Mouse (Mus musculus): ENCODE results near the gene Plcl2.
"Not testable (repeated sequence)": the region's sequence is repeated elsewhere in the genome, so short reads cannot be mapped to it uniquely, and the experiment has no call there.

Plcl2 gene

DNA sequence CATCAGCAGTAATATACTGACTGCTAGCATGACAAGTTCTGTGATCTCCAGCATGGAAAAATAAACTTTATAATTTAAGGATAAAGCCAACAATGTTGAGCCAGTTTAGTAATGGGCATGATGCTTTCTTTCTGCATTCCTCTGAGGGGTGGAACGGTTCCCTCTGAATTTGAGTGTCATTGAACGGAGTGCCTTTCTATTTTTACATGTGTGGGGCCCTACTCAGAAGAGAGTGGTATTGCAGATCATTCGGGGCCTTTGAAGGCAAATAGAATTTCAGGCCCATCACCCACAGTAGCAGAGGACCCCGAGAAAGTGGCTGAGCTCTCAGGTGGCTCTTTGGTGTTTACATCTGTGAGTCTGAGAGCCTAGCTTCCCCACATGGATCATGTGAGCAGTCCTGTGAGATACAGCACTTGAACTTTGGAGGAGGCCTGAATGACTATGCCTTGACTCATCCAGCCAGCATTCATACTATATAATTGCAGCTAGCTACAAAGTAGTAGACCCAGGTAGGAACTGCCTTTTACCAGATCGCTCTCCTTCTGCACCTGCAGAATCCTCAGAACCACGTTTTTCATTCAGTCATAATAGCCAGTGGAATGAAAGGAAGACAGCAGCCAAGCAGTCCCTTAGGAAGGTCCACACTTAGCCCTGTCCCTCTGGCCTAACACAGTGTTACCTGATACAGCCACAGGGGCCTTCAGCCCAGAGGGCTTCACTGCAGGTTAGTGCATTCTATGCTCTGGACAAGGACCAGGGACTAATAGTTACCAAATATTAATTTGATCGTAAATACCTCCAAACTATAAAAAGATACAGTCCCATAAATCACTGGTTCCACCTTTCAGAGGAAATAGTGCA lies 125.0 kb downstream of the Plcl2 start:
- no peak for DNase-seq

DNA sequence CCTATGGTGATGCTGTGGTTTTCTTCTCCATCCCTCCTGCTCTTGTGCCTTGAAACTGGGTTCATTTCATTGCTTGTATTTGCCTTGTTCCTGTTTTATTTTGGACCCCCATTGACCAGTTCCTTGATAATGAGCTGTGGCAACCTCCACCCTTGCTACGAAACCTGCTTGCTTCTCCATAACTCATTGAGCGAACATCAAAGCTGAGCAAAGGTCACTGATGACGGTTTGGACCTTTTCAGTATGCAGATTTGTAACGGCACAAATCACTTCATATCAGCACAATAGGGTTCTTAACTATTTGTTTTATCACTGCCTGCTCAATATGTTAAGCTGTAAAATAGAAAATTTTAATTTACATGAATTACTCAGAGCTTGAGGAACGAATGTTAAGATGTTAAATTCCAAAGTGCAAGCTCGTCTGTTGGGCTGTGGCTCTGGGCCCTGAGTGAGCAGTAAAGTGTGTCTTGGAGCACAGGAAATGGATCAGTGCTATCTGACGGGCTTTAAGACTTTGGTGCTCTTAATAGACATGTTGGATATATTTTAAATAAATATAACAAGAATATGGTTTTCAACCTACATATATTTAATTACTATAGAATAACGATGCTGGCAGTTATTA lies 126.9 kb downstream of the Plcl2 start:
- no peak for DNase-seq

DNA sequence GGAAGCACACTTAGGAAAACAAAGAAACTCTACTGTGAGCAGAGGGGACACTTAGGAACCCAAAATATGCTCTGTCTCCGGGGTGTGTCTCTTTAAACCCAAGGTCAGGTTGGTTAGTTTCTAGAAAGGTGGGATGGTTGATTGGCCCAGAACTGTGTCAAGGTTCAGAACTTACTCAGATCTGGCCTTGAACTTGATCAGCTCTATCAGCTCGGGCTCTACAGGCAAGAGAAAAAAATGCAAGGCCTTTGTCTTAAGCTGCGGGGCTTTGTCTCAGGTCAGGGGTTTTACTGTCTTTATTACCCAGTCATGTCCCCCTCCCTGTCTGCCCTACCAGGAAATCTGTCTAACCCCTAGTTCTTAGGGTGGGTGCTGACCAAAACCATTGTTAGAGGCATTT lies 129.6 kb downstream of the Plcl2 start:
- no peak for DNase-seq

DNA sequence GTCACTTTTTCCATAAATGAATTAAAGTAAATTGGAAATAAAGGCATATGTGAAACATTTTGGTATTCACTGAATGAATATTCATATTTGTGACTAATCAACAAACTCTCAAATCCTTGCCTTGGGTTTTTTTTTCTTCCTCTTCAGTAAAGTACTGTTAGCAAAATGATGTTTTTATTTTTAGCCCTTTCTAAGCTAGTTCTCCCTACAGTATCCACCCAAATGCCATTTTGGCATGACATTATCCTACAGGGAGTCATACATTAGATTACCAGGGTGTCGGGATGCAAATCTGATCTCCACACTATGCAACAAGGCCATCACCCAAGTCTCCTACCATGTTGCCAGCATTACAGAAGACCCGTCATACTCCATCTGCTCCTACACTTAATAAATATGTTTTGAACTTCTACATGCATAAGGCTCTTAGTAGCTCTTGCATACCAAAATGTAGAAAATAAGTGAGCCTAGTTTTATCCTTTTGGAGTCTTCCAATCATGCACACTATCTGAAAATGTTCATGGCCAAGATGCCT lies 131.9 kb downstream of the Plcl2 start:
- DNase-seq: no peak

DNA sequence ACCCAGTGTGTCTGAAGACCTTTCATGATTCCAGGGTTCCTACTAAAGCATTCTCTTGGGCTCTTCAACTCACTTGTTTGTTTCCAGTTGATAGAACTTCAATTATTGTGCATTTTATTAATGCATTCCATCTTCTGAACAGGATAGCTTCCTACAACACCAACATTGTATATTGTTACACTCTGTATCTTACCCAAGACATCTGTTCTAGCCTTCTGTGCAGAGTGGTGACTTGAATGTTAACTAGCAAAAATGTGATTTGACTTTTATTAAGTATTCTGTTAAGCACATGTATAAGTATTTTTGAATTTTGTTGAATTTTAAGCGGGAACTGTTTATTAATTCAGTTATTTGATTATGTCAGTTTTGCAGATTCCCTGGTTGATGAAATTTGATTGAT lies 132.7 kb downstream of the Plcl2 start:
- no peak for DNase-seq

DNA sequence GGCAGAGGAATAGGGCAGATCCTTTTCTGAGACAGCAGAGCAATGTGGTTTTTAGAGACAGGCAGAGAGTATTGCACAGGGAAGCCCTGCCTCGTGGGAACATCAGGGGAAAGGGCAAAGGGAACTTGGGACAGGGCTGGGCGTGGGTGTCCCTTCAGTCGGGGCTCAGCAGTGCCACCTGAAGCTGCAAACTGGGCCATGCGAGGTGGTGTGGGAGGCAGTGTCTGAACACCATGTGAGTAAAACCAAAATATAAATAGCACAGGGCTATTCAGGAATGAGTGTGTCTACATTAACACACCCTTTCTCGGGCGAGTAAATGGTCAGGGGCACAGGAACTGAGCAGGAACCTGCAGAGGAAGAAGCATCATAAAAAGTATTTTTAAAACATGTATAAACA lies 134.2 kb downstream of the Plcl2 start:
- no peak for DNase-seq

DNA sequence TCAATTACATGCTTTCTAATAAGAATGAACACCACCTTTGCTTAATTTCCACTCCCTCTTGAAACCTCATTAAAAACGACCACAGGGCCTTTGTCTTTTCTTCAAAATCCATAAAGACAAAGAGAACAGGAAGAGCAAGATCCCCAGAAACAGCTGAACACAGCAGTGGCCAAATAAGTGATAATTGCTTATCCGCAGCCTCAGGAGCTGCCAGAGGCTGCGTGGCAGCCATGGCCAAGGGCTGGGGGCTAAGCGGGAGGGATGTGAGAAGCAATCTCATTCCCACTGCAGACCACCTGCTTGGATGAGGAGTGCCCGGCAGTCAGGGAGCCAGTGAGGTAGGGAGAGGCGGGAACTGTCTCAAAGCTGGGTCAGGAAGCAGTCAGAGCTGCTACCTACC lies 134.8 kb downstream of the Plcl2 start:
- DNase-seq: no peak

DNA sequence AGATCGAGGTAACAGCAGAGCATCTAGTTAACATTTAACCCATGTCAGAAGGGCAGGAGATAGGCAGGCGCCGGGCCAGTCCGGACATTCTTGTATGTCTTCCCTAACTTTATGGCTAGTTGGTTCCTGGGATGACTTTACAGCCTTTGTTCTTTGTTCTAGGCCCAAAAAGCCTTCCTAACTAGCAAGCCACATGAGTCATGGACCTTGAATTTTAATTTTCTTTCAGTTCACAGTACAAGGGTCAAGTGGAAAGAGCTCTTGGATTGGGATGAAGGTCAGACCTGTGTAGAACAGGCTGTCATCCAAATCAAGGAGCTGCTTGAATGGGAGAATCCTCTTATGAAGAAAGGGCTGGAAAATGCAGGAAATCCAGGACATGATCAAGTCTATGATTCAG lies 138.9 kb downstream of the Plcl2 start:
- not testable (repeated sequence) for DNase-seq

DNA sequence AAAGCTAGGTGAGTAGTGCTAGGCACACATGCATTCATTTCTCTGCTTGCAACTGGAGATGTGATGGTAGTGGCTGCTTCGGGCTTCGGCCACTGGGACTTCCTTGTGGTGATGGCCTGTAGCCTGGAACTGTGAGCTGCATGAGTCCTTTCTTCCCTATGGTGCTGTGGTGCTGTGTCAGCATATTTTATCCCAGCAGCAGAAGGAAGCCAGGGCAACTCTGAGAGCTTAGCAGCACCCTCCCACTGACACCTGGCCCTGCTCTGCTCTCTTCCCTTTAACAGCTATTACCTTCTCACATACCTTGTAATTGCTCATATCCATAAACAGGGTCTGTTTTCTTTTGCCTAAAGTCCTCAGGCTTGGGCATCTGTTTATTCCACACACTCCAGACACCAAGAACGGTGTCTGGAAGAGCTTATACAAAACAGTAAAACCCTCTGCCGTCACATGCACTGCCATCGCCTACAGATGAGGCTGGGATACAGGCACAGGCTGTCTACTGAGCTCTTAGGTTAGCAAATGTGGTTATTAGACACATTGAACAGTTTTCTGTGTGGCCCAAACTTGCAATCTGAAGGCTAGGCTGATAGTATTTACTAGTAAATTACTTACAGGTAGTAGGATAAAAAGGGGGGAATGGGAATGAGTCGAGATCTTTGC lies 139.7 kb downstream of the Plcl2 start:
- DNase-seq: no peak

DNA sequence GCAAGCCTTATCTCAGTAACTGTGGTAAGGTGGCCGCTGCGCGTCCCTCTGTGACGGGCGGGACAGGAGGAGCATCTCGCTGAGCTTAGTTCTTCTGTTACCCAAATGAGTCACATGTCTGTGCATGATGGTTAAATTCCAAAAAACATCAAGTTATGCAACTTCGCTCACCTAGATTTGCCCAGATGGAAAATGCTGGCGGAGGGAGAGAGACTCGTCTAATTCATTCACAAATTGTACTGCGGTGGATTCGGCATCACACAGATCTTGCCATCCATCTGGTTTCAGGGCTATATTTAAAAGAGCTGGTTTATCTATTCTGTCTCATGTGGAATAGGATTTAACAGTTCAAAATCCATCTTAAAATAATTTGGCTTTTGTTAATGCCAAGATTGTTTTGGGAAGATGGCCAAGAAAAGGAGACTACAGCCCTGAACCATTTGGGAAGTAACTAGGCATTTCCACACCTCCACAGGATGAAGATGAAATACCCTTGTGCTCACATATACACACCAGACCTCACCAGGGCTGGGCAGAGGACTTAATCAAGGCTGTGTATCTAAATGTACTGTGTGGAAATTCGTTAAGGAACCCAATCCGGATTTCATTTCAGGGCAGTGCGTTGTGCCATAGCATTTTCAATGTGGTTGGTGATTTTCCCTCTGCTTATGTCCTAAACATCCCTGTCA lies 141.5 kb downstream of the Plcl2 start:
- no peak for DNase-seq

DNA sequence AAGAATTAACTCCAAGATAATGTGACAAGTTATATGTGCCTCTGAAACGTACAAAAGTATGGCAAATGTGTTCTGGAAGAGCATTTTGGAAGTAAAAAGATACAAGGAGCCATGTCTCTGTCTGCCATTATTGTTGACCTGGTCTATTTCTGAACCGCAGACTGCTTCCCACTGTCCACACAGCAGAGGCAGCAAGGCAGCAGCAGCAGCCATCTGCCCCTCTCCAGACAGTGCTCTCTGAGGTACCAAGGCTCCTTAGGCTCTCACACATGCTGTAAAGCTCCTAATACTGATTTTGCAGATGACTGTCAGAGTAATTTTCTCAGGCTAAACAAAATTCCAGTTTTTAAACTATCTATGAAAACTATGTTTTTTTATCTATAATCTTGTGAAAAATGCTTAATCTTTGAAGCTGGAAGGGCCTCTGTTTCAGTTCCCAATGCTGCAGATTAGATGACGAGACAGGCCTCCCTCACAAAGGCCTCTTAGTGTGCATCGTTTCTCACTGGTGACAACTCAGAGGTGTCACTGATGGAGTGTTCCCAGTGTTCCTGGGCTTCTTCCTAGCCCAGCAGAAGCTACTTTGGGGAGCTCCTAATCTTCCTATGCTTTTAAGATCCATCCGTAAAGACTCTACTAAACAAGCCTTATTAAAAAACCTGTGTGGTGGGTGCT lies 145.7 kb downstream of the Plcl2 start:
- DNase-seq: no peak

DNA sequence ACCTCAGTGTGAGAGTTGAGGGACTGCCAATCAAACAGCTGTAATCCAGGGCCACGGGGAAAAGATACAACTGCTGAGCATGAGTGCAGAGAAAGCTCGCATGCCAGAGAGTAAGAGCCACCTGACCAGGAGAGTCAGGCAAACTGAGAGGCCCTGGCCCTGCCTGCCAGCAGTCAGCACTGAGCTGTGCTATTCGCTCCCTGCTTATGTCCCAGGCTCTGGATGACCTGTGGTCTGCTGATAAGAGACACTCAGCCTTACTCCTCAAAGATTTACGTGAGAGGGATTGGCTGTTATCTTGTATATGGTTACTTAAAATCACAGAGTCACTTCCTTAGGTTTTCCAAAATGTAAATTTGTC lies 146.2 kb downstream of the Plcl2 start:
- DNase-seq: no peak

DNA sequence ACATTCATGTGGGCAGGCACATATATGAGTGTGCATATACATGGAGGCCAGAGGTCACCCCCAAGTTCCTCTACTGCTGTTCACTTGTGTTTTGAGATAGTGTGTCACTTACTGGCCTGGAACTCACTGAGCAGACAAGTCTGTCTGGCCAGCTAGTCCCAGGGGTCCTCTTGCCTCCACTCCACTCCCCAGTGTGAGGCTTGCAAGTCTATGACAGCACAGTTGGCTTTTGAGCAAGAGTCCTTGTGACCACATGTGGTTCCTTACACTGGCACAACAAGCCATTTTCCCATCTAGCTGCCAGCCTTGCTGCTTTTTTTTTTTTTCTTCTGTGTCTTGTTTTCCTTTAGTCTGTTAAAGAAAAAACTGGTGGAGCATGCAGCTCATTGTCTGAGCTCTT lies 148.1 kb downstream of the Plcl2 start:
- DNase-seq: no peak

DNA sequence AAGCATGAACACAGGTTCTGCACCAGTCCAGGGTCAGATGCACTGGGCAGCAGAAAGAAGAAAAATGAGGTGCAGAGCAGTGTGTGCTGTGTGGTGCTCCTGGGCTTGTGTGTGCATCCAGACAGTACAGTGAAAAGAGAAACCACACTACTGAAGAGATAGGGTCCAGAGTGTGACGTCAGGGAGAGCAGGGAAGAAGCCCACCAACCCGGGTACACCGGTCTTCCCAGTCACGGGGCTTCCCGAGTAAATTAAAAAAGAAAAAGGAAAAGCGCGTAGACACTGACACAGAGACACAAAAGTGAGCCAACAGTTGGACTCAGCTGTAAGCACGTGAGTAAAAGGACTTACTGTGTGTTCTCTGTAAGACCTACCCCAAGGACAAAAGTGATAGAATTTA lies 149.7 kb downstream of the Plcl2 start:
- no peak for DNase-seq

DNA sequence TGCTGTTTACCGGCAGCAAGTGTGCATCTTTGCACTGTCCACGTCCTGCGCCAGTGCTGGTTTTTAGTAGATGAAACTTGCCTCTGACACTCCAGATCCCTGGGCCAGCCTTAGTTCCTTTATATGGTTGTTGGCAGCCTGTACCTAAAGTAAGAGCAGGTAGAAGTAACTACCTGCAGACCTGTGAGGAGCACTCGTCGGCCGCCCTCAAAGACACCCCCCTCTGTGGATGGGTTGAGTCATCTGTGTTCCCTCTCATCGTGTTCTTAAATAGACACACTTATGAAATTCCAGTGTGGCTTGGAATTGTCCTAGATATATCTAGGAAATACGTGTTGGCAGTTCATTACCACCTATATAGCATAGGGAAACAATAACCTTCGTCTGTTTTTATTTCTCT lies 158.4 kb downstream of the Plcl2 start:
- DNase-seq: no peak

DNA sequence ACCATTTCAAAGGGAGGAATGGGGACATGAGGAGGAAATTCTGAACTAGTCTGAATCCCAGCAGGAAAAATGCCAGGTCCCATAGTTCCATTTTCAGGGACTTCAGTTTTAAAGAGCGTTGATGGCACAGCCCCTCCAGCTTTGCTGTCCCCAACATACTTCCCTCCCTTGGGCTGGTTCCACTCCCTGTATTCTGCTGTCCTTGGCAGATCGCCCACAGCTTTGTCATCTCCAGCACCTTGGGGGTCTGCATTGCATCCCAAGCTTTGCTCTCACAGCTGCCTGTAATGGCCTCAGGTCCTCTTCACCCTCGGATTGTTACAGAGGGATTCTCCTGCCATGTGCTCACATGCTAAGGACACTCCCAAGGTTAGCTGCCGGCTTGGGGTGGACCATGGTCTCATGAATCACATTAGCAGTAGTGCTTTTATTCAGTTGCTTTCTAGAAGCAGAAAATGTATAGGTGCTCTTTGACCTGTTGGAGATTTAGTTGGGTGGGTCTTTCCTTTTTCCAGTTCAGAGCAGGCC lies 159.5 kb downstream of the Plcl2 start:
- no peak for DNase-seq

DNA sequence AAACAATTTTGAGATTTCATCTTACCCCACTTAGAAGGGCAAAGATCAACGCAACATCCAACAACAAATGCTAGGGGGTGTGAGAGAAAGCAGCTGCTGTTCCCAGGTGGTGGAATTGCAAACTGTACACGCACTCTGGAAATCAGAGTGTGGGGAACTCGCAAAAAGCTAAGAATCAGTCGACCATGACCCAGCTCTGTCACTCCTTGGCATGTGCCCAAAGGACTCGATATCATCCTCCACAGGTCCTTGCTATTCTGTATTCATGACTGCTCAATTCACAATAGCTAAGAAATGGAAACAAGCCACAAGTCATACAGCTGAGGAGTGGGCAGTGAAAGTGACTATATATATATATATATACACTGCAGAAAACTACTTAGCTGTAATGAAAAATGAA lies 162.2 kb downstream of the Plcl2 start:
- DNase-seq: no peak

DNA sequence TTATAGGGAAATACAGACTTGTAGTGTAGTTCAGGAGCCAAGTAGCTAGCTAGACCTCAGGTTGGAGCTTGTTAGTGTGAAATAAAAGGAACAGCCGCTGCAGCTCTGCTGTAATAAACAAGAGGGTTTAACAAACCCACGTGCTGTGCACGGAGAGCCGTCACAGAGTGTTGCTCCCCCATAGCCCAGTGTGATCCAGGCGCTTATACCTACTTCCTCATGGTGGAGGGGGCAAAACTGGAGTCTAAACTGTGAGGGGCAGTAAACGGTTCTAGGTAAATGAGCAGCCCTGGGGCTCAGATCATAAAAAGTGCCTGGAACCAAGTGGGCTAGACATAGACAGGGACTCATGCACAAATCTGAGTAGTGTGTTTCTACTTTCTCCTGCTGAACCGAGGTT lies 165.4 kb downstream of the Plcl2 start:
- no peak for DNase-seq

DNA sequence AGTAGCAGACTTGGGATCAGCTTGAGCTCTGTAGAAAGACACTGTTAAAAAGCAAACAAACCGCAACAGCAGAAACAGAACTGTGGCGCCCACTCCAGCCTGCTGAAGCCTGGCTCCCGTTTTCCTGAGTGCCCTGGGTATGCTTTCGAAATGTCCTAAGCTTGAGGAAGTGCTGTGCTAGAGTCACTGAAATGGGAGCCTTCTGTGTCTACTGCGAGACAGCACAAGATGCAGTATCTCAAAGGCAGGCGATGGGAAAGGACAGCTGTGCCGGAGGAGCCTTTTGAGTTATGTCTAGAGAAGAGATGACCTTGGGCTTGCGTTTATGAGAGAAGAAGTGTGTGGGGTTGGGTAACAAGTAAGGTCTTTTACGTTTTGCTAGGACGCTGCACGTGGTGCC lies 166.0 kb downstream of the Plcl2 start:
- DNase-seq: peak; percentile 11

DNA sequence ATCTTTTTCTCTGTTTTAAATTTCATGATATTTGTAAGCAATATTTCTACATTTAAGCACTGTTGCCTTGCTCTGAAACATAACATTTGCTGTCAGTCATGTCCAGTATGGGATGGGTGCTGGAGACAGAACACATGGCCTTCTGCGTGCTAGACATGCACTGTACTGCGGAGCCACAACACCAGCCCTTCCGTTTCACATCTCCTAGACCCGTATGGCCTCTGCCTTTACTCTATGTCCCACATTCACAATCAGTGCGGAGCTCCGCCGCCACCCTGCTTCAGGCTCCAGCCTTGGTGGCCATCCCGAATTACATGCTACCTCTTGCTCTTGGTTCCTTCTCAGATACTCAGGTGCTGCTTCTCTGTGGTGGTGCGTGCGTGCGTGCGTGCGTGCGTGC lies 168.1 kb downstream of the Plcl2 start:
- DNase-seq: no peak

DNA sequence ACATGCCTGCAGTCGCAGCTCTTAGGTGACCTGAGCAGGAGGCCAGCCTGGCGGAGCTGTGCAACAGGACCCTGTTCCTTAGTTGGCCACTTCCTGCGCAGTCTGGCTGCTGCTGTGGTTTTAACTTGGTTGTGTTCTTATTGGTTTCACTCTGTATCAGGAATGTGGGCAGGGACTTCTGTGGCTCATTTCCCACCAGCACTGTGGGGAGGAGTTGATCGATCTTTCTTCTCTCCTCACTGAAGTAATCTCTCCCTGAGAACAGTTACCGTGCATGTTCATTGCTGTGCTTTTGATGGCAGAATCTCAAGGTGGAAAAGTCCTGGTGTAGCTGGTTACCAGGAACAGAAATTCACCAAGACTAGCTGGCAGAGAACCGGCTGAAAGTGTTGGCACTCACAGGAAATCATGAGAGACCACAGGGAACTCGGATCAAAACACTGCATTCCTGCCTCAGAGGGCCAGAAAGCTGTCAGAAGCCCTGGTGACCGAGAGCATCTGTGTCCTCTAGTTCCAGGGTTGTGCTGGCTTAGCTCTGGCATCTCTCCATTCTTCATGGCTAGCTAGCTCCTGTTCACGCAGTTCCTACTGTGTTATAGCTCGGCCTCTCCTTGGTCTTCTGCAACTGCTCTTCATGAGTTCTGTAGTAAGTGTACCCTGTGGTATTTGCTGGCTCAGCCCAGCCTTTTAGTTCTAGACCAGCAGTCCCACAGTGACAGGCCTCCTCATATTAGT lies 168.9 kb downstream of the Plcl2 start:
- peak; percentile 53 for DNase-seq

DNA sequence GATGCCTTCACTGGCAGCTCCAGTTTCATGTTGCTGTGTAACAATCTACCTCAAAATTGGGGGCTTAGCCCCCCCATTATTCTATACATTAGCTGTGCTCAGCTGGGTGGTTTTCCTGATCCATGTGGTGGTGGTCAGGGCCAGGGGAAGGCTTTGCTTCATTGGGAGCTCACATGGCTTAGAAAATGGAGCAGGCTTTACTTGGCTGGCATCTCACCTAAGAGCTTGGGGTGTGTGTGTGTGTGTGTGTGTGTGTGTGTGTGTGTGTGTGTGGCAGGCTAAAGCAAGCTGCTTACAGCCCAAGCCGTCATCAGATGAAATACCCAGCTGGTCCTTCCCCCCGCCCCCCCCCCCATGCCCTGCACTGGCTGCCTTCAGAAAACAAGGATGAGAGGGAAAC lies 169.5 kb downstream of the Plcl2 start:
- no peak for DNase-seq

All from lung, postnatal 14 days (tissue).